ENCODE assay signal across 9 mouse cellular contexts in the genomic region with DNA sequence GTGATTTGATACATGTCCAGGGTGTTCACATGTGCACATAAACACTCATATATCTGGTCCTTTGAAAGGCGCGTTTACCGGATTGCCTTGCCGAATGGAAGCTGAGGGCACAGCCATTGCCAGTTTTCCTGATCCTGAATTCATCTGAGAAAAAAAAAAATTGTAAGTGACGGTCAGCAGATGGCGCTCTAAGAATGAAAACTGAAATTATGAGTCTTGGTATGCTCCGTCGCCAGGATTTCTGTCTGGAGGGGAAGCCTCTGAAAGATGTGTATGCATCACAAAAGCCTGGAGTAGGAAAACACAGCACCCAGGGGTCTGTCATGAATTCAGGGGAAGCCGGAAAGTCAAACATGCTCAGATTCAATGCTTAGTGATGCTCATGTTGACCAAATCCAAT.
DNase-seq lines count a peak whose midpoint lies in the region; ATAC-seq and TF ChIP-seq lines count a peak whose summit lies in the region.
"Had no signal": no experiment of that assay in that cellular context is flagged by ENCODE, and none has a peak within 500 bp of the region (broad histone marks: within the 10 kb centered on the region; RNA-seq: fewer than 3 reads in every experiment).

No protein-coding gene starts in this region.

- TF ChIP-seq CTCF in stomach, postnatal 0 days (IDR thresholded peaks at IDR 0.05; ENCODE audit: low read depth) = peak; percentile 80

- H3K27me3 ChIP-seq in stomach, postnatal 0 days (ENCODE audit: control insufficient read depth, insufficient read depth, low read length) = no peaks in the 10 kb centered on the region

- peak; percentile 63 for DNase-seq in CD4-positive, CD25-positive, alpha-beta regulatory T cell, adult 2 months (ENCODE audit: low read depth, low spot score)
- peak; percentile 13 for DNase-seq in ovary, postnatal 14 days (ENCODE audit: low spot score)
- DNase-seq in ovary, adult 18-20 months (ENCODE audit: low spot score) = no peak
- peak; percentile 76 for DNase-seq in embryo, embryonic 10 days (ENCODE audit: low spot score)
- DNase-seq in kidney, postnatal 14 days = peak; percentile 40
- peak; percentile 40 for DNase-seq in stomach, postnatal 0 days (ENCODE audit: low spot score)

- TF ChIP-seq EP300 in stomach, postnatal 0 days (optimal IDR thresholded peaks at IDR 0.05) = no peak

- no peaks in the 10 kb centered on the region for H3K9me3 ChIP-seq in stomach, postnatal 0 days (ENCODE audit: control insufficient read depth, low read length)
- H3K9me3 ChIP-seq: midbrain, embryonic 12.5 days had no signal

- H3K9ac ChIP-seq in stomach, postnatal 0 days (ENCODE audit: low read length) = no peak overlapping the region
- H3K9ac ChIP-seq: midbrain, embryonic 12.5 days had no signal

- no peaks in the 10 kb centered on the region for H3K4me1 ChIP-seq in stomach, postnatal 0 days (replicated peaks; ENCODE audit: control insufficient read depth, insufficient read depth)
- H3K4me1 ChIP-seq: midbrain, embryonic 12.5 days had no signal

- 13% methylated on average over 9 of the region's 9 CpGs for WGBS in stomach, postnatal 0 days

- H3K4me3 ChIP-seq in stomach, postnatal 0 days (ENCODE audit: low read depth, low read length) = no peak overlapping the region
- H3K4me3 ChIP-seq: midbrain, embryonic 12.5 days had no signal

- H3K4me2 ChIP-seq in stomach, postnatal 0 days (replicated peaks; ENCODE audit: low read depth) = no peak overlapping the region
- H3K4me2 ChIP-seq: midbrain, embryonic 12.5 days had no signal

- H3K36me3 ChIP-seq in stomach, postnatal 0 days (ENCODE audit: control insufficient read depth, insufficient read depth, low read length) = no peaks in the 10 kb centered on the region
- H3K36me3 ChIP-seq: midbrain, embryonic 12.5 days had no signal

- no peak for ATAC-seq in CD4-positive, CD25-positive, alpha-beta regulatory T cell, adult 4 months
- ATAC-seq in megakaryocyte, adult 5-6 weeks (ENCODE audit: poor library complexity, severe bottlenecking) = 0 out of 2 replicates have a peak, but pooled peaks have one; percentile 40
- no peak for ATAC-seq in stomach, postnatal 0 days (ENCODE audit: low FRiP score, low TSS enrichment)

- no peak overlapping the region for H3K27ac ChIP-seq in stomach, postnatal 0 days (replicated peaks)
- H3K27ac ChIP-seq: midbrain, embryonic 12.5 days had no signal
